Mouse (Mus musculus): Measurements from ENCODE around the gene Actn4. TPM values are rescaled to one million over a fixed set of nuclear protein-coding genes. Genes with fewer than 3 reads are reported as not detected.

The Actn4 gene
- polyA plus RNA-seq, 1 experiment from 2014 or later = 126 TPM

DNA sequence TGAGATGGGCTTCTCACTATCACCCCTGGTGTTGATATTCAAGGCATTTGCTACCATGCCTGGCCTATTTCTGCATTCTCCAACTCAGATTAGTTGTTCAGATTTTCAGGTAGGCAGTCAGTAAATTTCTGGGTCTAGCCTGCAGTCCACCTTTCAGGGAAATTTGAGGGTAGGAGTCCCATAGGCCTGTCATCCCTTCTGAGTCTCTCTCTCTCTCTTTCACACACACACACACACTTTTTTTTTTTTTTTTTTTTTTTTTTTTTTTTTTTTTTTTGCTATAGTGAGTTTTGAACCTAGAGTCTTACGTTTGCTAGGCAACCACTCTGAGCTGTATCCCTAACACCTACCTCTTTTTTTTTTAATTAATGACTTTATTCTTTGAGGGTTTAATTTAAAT is 22.3 kb upstream of the Actn4 start:
- Histone ChIP-seq H3K9ac (no peak overlapping the region), H3K27me3 (no peaks in the 10 kb centered on the region), H3K9me3 (replicated peaks) (no peaks in the 10 kb centered on the region), H3K4me1 (replicated peaks) (peaks cover 34% of the 10 kb centered on the region), H3K4me3 (replicated peaks) (no peak overlapping the region), H3K36me3 (replicated peaks) (peaks cover 9% of the 10 kb centered on the region), H3K4me2 (no peak overlapping the region; the same call in 1 of the 2 replicates), H3K27ac (replicated peaks) (no peak overlapping the region)
- 76% methylated on average over 1 of the region's 1 CpGs for WGBS (ENCODE audit: insufficient replicate concordance)
- ATAC-seq (ENCODE audit: insufficient read depth) = no peak

DNA sequence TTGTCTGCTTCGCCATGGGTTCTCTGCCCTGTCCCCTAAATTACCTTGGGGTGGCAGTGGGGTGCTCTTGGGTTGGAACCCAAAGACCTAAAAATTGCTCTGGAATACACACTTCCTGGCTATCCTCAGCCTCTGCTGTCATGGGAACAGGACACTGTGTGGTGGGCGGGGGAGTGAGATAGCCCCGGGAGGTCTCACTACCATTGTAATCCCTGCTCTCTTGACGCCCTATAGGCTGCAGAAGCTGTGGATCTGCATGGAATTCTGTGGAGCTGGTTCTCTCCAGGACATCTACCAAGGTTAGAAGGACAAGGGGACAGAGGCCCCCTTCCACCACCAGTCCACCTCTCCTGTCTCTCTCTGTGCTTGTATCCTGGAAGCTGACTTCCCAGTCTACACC is 21.7 kb upstream of the Actn4 start:
- H3K9me3 ChIP-seq (replicated peaks) = no peaks in the 10 kb centered on the region
- H3K4me3 ChIP-seq (replicated peaks) = peak overlapping the region; percentile 78
- peaks cover 15% of the 10 kb centered on the region for H3K36me3 ChIP-seq (replicated peaks)
- H3K4me1 ChIP-seq (replicated peaks) = peaks cover 37% of the 10 kb centered on the region
- H3K27me3 ChIP-seq = no peaks in the 10 kb centered on the region
- 0 out of 2 replicates have a peak overlapping the region, but pooled peaks have one; percentile 4 for H3K27ac ChIP-seq (replicated peaks)
- no peak for ATAC-seq (ENCODE audit: insufficient read depth)
- 60% methylated on average over 4 of the region's 4 CpGs for WGBS (ENCODE audit: insufficient replicate concordance)
- H3K4me2 ChIP-seq = peak overlapping the region; percentile 89
- no peak overlapping the region for H3K9ac ChIP-seq

DNA sequence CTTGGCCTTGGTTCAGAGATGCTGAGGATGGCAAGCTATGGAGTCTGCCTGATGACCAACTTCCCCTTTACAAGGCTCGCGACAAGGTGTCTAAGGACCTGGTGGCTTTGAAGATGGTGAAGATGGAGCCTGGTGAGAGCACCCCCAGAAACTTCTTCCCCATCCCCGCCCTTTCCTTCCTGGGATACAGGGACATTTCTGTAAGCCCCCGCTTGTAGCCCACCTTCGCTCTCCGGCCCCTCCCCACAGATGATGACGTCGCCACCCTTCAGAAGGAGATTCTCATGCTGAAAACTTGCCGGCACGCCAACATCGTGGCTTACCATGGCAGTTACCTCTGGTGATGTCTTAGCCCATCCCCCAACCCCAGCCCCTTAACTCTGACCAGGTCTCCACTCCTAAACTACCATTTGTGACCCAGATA is 21.0 kb upstream of the Actn4 start:
- H3K36me3 ChIP-seq (replicated peaks) = peaks cover 22% of the 10 kb centered on the region
- peak overlapping the region; percentile 73 for H3K9ac ChIP-seq
- 33% methylated on average over 11 of the region's 11 CpGs for WGBS (ENCODE audit: insufficient replicate concordance)
- ATAC-seq (ENCODE audit: insufficient read depth) = no peak
- H3K4me1 ChIP-seq (replicated peaks) = peaks cover 38% of the 10 kb centered on the region
- H3K27me3 ChIP-seq = no peaks in the 10 kb centered on the region
- peak overlapping the region; percentile 89 for H3K27ac ChIP-seq (replicated peaks)
- H3K4me2 ChIP-seq = peak overlapping the region; percentile 89
- peak overlapping the region; percentile 78 for H3K4me3 ChIP-seq (replicated peaks)
- H3K9me3 ChIP-seq (replicated peaks) = no peaks in the 10 kb centered on the region

DNA sequence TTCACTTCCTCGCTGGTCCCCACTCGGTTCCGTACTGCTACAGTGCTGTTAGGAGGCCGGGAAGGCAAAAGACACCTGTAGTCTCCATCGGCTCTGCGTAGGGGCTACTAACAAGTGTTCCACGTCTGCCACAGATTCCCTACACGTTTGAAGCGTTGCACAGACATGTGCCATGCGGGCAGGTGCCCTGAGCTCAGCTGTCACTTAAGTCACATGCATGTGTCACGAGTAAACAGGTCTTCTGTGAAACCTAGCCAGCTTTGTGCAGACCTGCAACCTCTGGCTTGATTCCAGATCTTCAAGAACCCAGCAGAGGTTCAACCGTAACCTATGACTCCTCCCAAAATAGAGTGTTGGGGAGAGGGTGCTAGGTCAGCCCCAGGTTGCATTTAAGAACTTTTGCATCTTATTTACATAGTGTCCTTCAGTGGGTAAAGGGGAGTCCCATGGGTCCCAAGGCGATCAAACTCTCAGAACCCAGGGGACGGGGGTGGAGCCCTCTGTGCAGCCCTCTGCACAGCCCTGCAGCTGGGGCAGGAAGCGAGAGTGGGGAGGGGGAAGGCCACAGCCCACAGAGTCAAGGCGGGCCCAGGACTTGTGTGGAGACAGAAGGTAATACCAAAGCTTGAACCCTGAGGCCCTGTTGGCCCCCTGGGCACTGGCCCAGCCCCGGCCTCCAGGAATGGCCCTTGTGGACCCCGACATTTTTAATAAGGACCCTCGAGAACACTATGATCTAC is 20.3 kb upstream of the Actn4 start:
- peaks cover 38% of the 10 kb centered on the region for H3K4me1 ChIP-seq (replicated peaks)
- no peaks in the 10 kb centered on the region for H3K9me3 ChIP-seq (replicated peaks)
- peak overlapping the region; percentile 73 for H3K9ac ChIP-seq
- 8% methylated on average over 19 of the region's 19 CpGs for WGBS (ENCODE audit: insufficient replicate concordance)
- H3K4me2 ChIP-seq = peak overlapping the region; percentile 89
- ATAC-seq (ENCODE audit: insufficient read depth) = peak; percentile 40
- H3K27me3 ChIP-seq = no peaks in the 10 kb centered on the region
- H3K27ac ChIP-seq (replicated peaks) = peak overlapping the region; percentile 89
- H3K4me3 ChIP-seq (replicated peaks) = peak overlapping the region; percentile 78
- H3K36me3 ChIP-seq (replicated peaks) = peaks cover 29% of the 10 kb centered on the region

DNA sequence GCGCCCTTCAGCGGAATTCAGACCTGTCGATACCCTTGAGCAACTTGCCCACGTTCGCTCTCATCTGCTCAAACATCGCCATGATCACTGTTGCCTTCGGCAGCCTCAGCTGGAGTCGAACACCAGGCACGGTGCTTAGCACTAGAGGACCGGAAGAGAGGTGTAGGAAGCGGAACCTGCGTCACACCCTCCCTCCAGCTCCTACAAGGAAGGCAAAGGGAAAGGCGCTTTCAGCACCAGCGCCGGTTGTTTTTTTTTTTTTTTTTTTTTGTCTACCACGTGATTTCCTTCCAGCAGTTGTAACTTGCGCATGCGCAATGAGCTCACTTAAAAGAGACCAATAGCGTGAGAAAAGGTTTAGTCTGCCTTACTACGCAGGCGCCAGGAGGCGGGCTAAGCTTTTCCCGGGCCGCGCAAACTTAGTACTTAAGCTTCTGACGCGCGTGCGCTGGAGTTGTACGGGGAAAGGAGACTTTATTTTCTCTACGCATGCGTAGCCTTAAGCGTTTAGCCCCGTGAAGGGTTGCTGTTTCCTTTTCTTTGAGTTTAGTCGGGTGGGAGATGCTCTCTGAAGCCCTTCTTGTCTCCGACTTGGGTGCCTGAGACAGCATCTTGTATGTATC is 19.6 kb upstream of the Actn4 start, which contains the start of the genes Eif3k and Map4k1:
Gene Eif3k, minus strand, starts transcription at position 214 of the 623 bp plus-strand sequence.
Gene Map4k1, plus strand, starts transcription at position 400 of the 623 bp plus-strand sequence.
- WGBS (ENCODE audit: insufficient replicate concordance) = 0% methylated on average over 36 of the region's 36 CpGs

DNA sequence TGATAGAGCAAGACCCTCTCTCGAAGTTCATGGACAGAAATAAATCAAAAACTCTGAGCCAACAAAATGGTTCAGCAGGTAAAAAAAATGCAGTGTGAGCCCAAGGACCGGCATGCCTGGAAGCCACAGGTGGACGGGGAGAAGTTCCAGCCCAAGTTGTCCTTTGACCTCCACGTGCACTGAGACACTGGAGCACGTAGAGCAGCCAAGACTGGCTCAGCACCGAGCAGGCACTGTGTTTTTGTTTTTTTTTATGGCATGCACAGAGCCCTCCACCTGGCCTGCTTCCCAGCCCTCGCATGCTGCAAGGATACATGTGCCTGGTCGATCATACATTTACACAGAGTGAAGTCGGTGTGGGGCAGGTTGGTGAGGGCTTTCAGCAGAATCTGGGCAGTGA is 15.4 kb upstream of the Actn4 start:
- no peak overlapping the region for H3K27ac ChIP-seq (replicated peaks)
- ATAC-seq (ENCODE audit: insufficient read depth) = no peak
- H3K9me3 ChIP-seq (replicated peaks) = no peaks in the 10 kb centered on the region
- H3K4me3 ChIP-seq (replicated peaks) = no peak overlapping the region
- no peak overlapping the region for H3K9ac ChIP-seq
- no peak overlapping the region for H3K4me2 ChIP-seq
- no peaks in the 10 kb centered on the region for H3K27me3 ChIP-seq
- peaks cover 21% of the 10 kb centered on the region for H3K4me1 ChIP-seq (replicated peaks)
- peaks cover 72% of the 10 kb centered on the region for H3K36me3 ChIP-seq (replicated peaks)
- whole genome bisulfite sequencing (ENCODE audit: insufficient replicate concordance) = 81% methylated on average over 9 of the region's 9 CpGs

More for the DNA sequence above, 19.6 kb upstream of the Actn4 start, which contains the start of the genes Eif3k and Map4k1:
- Histone ChIP-seq H3K4me1 (replicated peaks) (peaks cover 38% of the 10 kb centered on the region), H3K4me3 (replicated peaks) (peak within 1 kb of the TSS; percentile 78), H3K36me3 (replicated peaks) (peaks cover 36% of the 10 kb centered on the region), H3K27ac (replicated peaks) (peak within 1 kb of the TSS; percentile 89), H3K9me3 (replicated peaks) (no peaks in the 10 kb centered on the region), H3K27me3 (no peaks in the 10 kb centered on the region), H3K9ac (peak within 1 kb of the TSS; percentile 73), H3K4me2 (peak within 1 kb of the TSS; percentile 89)
- ATAC-seq (ENCODE audit: insufficient read depth) = peak; percentile 92

DNA sequence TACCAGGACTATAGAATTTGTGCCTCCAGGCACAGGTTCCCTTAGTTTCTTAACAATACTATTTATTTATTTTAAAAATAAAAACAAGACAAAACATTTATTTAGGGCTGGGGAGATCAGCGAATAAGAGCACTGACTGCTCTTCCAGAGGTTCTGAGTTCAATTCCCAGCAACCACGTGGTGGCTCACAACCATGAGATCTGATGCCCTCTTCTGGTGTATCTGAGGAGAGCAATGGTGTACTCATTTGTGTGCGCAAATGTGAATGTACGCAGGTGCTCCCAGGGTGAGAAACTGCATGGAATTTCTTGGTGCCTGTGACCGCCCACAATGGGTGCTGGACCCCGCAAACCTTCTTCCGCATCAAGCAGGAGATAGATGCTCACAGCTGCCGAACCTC is 10.9 kb upstream of the Actn4 start:
- ATAC-seq (ENCODE audit: insufficient read depth) = no peak
- peaks cover 11% of the 10 kb centered on the region for H3K4me1 ChIP-seq (replicated peaks)
- 73% methylated on average over 8 of the region's 8 CpGs for WGBS (ENCODE audit: insufficient replicate concordance)
- H3K27ac ChIP-seq (replicated peaks) = no peak overlapping the region
- no peaks in the 10 kb centered on the region for H3K9me3 ChIP-seq (replicated peaks)
- no peak overlapping the region for H3K4me2 ChIP-seq
- H3K9ac ChIP-seq = no peak overlapping the region
- H3K4me3 ChIP-seq (replicated peaks) = no peak overlapping the region
- peaks cover 70% of the 10 kb centered on the region for H3K36me3 ChIP-seq (replicated peaks)
- no peaks in the 10 kb centered on the region for H3K27me3 ChIP-seq

DNA sequence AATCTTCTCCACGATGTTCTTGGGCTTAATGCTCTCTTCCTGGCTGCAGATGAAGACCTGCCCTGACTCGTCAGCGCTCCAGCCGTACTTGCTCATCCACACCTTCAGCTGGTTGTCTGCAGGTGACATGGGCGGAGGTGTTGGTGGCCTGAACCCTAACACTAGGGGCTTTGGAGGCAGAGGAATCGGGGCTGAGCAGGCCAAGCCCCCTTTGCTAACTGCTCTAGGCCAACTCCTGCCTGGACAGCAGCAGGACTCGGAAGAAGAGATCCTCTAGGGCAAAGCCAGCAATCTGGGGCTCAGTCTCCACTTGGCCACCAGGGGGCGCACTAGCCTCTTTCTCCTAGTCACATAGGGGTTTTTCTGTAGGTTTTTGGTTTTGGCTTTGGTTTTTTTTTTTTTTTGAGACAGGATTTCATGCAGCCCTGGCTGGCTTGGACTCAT is 10.4 kb upstream of the Actn4 start:
- Histone ChIP-seq H3K4me3 (replicated peaks) (no peak overlapping the region), H3K9me3 (replicated peaks) (no peaks in the 10 kb centered on the region), H3K27ac (replicated peaks) (no peak overlapping the region), H3K36me3 (replicated peaks) (peaks cover 65% of the 10 kb centered on the region), H3K4me2 (no peak overlapping the region), H3K27me3 (no peaks in the 10 kb centered on the region), H3K4me1 (replicated peaks) (peaks cover 11% of the 10 kb centered on the region), H3K9ac (no peak overlapping the region)
- WGBS (ENCODE audit: insufficient replicate concordance) = 61% methylated on average over 8 of the region's 8 CpGs
- no peak for ATAC-seq (ENCODE audit: insufficient read depth)

DNA sequence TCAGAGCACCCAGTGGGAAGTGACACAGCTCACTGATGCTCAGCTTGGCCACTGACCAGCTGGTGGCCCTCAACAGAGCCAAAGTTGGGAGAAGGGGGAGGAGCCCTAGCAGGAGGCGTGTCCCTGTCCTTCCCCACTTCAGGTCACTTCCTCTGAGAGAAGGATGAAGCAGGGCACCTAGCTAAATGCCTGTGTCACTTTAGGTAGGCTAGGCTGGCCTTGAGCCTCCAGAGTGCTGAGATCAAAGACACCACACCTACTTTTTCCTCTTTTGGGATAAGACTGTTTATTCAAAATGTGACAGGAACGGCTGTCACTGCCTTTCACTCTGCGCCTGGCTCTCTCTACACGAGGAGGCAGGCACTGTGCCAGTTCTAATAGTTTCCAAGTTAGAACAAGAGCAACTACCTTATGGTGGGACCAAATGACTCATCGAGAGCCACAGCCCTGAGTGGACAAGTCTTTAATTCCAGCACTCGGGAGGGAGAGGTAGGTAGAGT is 9.7 kb upstream of the Actn4 start:
- H3K9me3 ChIP-seq (replicated peaks) = no peaks in the 10 kb centered on the region
- no peaks in the 10 kb centered on the region for H3K27me3 ChIP-seq
- no peak for ATAC-seq (ENCODE audit: insufficient read depth)
- H3K36me3 ChIP-seq (replicated peaks) = peaks cover 58% of the 10 kb centered on the region
- H3K4me1 ChIP-seq (replicated peaks) = peaks cover 15% of the 10 kb centered on the region
- no peak overlapping the region for H3K9ac ChIP-seq
- H3K4me2 ChIP-seq = no peak overlapping the region
- no peak overlapping the region for H3K4me3 ChIP-seq (replicated peaks)
- WGBS (ENCODE audit: insufficient replicate concordance) = 78% methylated on average over 6 of the region's 6 CpGs
- H3K27ac ChIP-seq (replicated peaks) = no peak overlapping the region

DNA sequence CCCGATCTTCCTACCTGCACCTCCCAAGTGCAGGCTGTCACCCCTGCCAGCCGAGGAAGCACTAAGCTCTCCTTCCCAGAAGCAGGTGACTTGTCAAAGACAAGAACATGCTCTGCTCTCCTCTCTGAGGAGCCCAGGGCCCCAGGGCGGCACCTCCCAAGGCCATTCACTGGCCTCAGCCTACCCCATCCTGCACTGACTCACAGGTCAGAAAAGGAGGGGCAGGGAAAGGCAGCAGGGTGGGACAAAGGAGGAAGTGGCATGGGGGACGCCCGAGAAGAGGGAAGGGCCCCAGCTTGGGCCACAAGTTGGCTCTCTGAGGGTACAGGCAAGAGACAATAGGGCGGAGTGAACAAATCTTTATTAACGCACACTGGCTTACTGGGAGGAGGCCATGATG is 8.9 kb upstream of the Actn4 start:
- Histone ChIP-seq H3K27me3 (no peaks in the 10 kb centered on the region), H3K9me3 (replicated peaks) (no peaks in the 10 kb centered on the region), H3K4me3 (replicated peaks) (no peak overlapping the region), H3K27ac (replicated peaks) (0 out of 2 replicates have a peak overlapping the region, but pooled peaks have one; percentile 1), H3K36me3 (replicated peaks) (peaks cover 50% of the 10 kb centered on the region), H3K4me2 (no peak overlapping the region), H3K9ac (no peak overlapping the region), H3K4me1 (replicated peaks) (peaks cover 18% of the 10 kb centered on the region)
- 64% methylated on average over 7 of the region's 7 CpGs for whole genome bisulfite sequencing (ENCODE audit: insufficient replicate concordance)
- ATAC-seq (ENCODE audit: insufficient read depth) = no peak

All from liver, embryonic 15.5 days (tissue).